Mouse (Mus musculus): Measurements from ENCODE around the gene Rrp7a.

Rrp7a gene

DNA sequence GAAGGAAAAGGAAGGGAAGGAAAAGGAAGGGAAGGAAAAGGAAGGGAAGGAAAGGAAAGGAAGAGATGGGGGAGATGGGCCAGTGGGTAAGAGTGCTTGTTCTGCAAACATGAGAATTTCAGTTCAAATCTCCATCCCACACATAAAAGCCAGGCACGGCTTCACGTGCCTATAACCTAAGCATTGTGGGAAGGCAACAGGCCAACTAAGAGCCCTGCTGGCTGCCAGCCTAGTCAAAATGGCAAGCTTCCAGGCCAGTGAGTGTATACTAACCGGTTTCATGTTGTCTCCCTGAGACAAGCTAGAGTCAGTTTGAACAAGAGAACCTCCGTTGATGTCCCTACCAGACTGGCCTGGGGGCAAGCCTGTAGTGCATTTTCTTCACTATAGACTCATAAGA, 57.1 kb downstream of the Rrp7a start:
- no peak for DNase-seq (ENCODE audit: low spot score in 2 of 2)

Measured in frontal cortex, postnatal 10 days (tissue).